Mouse (Mus musculus) layer of hippocampus, adult 2 months (tissue): Measurements from ENCODE around the gene Ovol1. TPM values are rescaled to one million over a fixed set of nuclear protein-coding genes. Genes with fewer than 3 reads are reported as not detected.

Source experiments
- DNase-seq, 2 experiments: peaks; one replicate each; pipeline ENCODE4 v3.0.0; 2022; ENCODE audit warnings: low spot score in 2 of 2
- H3K27ac ChIP-seq: fragments of 200-600 bp; 2 replicates; pipeline ENCODE4 v1.8.1; 2022
- H3K4me3 ChIP-seq: fragments of 200-600 bp; 2 replicates; pipeline ENCODE4 v1.8.1; 2022; ENCODE audit warnings: mild to moderate bottlenecking
- CTCF ChIP-seq: fragments of 200-600 bp; conservative IDR thresholded peaks from 2 replicates; pipeline ENCODE4 v1.8.1; 2022; ENCODE audit warnings: antibody characterized with exemption, mild to moderate bottlenecking, moderate library complexity
- long read RNA-seq, 2 experiments: library from polyadenylated mRNA; stranded (forward); transcript quantifications; one replicate each; pipeline ENCODE4 v2.0.0; 2021; ENCODE audit warnings: borderline mapping rate in 2 of 2
- total RNA-seq, 2 experiments: library from RNA; stranded (reverse); gene quantifications; 2 replicates each; pipeline ENCODE4 v1.2.3; 2021

The Ovol1 gene
- total RNA-seq, result not detected
- long read RNA-seq, experiment 1, result 0 reads
- long read RNA-seq, experiment 2, result 0 reads

DNA sequence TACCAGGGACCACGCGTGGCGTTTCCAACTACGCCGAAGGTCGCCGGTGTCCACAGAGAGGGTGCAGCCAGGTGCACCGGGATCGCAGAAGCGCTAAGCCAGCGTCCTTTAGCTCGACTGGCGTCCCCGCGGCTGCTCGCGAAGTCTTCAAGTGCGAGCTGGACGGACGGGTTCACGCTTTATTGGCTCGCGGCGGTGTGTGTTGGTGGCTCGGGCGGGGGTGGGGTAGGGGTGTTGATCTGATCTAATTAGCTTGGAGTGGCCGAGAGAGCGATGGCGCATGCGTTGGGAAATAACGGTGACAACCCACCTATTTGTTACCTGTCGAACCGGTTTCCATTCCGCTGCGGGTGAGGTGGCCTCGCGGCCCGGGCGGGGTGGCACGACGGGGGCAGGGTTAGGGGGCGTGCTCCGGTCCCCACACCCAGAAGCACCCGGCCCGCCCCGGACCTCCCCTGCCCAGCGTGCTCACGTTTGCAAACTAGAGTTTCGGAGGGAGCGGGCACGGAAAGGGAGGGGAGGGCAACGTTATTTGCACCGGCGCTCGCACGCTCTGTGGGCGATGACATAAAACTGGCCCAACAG, at the start of gene Ovol1:
Gene Ovol1, minus strand, starts transcription at position 190 of the 585 bp plus-strand sequence.
- TF ChIP-seq CTCF, result no peak
- no peak for DNase-seq
- Histone ChIP-seq H3K27ac (no peak within 1 kb of the TSS), H3K4me3 (peak within 1 kb of the TSS; percentile 45)

DNA sequence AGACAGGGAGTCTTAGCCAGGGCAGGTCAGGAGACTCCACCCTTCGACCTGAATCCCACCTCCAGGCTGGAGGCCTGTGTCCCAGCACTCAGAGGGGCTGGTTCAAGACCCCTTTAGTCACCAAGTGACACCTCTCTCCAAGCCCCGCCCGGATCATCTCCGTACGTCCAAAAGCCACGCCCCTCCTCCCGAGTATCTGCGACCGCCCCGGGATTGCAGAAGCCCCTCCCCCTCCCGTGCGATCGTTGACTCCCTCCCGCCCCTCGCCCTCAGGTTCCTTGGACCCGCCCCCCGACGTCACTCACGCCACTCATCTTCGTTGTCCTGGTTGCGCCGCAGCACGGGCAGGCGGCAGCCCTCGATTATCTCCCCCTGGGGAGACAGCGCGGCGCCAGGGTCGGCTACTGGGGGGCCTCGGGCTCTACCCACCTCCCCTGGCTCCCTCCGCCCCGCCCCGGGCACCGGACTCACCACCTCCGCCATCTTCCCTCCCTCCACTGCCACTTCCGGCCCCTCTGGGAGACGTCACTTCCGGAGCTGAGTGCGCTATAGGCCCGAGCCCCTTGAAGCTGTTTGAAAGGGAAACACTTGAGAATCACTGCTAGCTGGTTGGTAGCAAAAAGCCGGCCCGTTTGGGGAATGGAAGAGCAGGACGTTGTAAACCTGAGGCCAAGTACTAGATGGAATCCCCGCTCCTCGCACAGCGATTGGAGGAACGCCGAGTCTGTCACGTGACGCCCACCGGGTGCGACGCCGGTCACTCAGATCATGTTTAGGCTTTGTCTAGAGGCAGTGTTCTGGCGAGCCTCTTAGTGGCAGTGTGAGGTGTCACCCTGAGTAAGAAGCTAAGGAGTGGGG, 49.3 kb upstream of the Ovol1 start, which contains the start of gene Kat5:
Gene Kat5, minus strand, starts transcription at position 691 of the 858 bp plus-strand sequence.
- Histone ChIP-seq H3K4me3 (peak within 1 kb of the TSS; percentile 72), H3K27ac (peak within 1 kb of the TSS; percentile 100)
- peak; percentile 89 to 90 for DNase-seq
- peak; percentile 34; the same call in 1 of the 2 replicates for TF ChIP-seq CTCF

DNA sequence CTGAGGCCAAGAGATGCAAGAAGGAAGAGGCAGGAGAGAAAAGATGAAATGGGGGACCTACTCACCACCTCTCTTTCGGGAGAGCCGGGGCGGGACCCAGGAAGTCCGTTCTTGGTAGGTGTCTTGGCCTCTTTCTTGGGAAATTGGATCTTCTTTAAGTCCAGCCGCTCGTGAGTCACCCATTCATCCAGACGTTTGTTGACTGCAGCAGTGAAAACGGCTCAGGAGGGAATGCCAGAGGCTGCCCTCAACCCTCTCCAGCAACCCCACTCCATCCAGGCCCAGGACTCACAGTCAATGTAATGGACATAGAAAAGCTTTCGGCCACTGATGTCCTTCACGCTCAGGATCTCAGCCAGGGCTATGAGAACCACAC, 48.7 kb upstream of the Ovol1 start:
- Histone ChIP-seq H3K27ac (peak overlapping the region; percentile 100), H3K4me3 (peak overlapping the region; percentile 72)
- no peak for DNase-seq
- TF ChIP-seq CTCF, result no peak

DNA sequence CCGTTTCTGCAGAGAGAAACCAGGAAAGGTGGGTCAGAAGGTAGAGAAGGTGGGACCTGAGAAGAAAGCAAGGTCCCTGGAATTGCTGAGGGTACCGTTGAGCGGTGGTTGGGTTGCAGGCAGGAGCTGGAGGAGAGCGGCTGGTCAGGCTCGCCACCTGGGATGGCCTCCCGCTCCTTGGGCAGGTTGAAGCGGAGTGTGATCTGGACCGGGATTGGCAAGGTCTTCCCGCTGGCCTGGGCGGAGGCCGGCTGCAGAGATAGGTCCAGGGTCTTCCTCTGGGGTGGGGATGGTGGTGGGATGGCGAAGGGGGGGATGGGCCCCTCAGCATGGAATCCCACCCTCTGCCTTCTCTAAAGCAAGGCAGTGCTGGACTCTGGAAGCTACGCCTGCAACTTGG, 48.3 kb upstream of the Ovol1 start:
- DNase-seq, result no peak
- TF ChIP-seq CTCF, result no peak
- Histone ChIP-seq H3K4me3 (peak overlapping the region; percentile 72), H3K27ac (peak overlapping the region; percentile 100)

DNA sequence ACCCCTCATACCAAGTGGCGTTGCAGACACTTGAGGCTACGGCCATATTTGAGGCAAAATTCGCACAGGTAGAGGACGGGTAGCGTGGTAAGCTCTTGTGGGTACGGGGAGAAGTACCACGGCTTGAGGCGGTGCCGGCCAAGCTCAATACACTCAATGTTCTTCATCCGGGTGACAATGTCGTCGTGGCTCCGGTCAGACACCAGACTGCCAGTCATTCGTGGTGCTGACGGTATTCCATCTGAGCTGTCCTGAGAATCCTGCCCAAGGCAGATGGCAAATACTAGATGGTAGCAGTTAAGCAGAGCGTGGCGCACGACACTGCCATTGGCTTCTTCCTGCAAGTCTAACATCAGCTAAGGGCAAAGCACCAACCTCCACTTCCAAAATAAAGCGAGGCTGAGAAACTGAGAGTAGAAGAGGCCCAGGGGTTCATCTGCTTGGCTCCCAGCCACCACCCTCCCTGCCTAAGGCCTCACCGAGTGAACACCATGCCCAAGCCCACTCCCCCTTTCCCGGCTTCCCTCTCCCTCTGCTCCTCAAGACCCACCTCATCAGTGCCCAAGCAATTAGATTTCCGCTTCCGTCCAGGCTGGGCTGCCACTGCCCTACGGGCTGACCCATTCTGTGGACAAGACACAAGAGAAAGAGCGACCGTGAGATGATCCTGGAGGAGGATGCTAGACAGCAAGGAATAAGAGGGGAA, 47.4 kb upstream of the Ovol1 start:
- H3K27ac ChIP-seq, result no peak overlapping the region
- H3K4me3 ChIP-seq, result no peak overlapping the region
- DNase-seq, result no peak
- TF ChIP-seq CTCF, result no peak

DNA sequence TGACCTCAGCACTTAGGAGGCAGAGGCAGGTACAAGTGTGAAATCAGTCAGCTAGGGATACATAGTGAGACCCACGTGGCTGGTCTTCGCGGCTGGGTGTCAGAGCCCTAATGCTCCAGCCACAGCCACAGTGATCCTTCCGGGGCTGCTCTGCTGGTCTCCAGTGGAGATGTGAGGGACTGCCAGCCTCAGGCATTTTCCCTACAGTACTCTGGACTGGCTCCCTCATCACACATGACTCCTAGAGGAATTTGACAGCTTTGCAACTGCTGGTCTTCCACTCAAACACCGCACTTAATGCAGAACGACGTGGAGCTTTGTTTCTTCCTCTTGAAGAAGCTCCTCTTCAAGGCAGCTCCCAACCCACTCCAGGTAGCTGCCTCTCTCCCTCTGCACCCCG, 45.8 kb upstream of the Ovol1 start:
- no peak for DNase-seq
- Histone ChIP-seq H3K27ac (no peak overlapping the region), H3K4me3 (no peak overlapping the region)
- TF ChIP-seq CTCF, result peak; percentile 62

DNA sequence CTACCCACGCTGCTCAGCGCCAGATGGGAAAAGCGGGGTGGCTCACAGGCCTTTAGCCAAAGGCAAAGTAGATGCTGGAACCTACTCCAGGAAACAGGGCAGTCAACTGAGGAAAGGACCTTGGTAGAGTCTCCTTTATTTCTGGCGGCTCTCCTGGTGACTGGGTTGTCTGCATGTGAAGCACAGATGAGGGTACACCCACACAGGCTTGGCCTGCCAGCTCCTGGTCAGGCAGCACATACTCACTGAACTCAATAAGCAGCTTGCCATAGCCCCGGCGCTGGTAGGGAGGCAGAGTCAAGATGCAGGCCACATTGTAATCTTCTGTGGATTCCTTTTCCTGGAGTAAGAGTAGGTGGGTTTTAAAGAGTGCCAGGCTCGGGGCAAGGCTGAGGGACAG, 44.7 kb upstream of the Ovol1 start:
- peak in 1 of 2 experiments; percentile 21 for DNase-seq
- TF ChIP-seq CTCF, result no peak
- no peak overlapping the region for H3K4me3 ChIP-seq
- peak overlapping the region; percentile 32; the same call in 1 of the 2 replicates for H3K27ac ChIP-seq

DNA sequence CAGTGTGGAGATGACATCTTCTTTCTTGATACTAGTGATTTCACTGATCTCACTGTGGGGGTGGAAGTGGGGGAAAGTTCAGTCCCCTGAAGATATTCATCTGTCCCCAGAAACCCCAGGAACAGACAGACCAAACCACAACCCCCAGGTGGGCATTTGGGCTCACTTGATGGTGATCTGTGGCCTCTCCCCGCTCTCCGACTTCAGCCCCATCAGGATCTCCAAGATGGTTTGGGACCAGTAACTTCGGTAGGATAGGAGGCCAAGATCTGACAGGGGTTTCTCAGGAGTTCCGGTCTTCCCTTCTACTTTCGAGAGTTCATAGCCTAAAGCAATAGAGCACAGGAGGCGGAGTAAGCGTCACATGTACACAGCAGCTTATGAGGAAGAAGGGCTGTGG, 43.2 kb upstream of the Ovol1 start:
- TF ChIP-seq CTCF, result no peak

DNA sequence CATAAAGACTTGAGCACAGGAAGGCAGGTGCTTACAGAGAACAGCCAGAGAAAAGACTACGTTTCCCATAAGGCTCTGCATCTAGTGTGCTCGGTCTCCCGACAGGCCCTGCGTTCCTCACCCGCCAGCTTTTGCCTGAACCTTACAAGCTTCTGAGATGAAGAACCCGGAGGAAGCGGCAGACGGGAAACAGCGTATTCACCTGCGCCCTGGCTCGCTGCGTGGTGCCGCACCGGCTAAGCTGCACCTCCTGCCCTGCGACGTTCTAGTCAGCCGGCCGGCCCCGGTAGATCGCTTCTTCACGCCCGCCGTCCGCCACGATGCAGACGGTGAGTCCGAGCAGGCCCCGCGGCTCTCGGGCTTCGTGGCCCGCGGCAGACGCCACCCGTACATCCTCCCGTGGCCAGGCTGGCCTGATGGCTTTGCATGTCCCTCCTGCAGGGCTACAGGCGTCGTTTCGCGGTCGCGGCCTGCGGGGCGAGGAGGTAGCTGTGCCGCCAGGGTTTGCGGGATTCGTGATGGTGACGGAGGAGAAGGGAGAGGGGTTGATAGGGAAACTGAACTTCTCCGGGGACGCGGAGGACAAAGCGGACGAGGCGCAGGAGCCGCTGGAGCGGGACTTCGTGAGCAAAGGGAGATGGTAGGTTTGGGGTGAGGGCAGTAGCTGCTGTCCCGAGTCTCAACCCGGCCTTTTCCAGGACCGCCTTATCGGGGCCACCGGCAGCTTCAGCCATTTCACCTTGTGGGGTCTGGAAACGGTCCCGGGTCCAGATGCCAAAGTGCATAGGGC, 41.5 kb upstream of the Ovol1 start, which contains the start of gene Rnaseh2c:
Gene Rnaseh2c, plus strand, starts transcription at position 122 of the 790 bp plus-strand sequence.
- DNase-seq, result peak; percentile 76 to 78
- peak within 1 kb of the TSS; percentile 82 for H3K4me3 ChIP-seq
- peak within 1 kb of the TSS; percentile 85 for H3K27ac ChIP-seq
- TF ChIP-seq CTCF, result no peak

More for the DNA sequence above, 43.2 kb upstream of the Ovol1 start:
- DNase-seq, result no peak
- no peak overlapping the region for H3K4me3 ChIP-seq
- H3K27ac ChIP-seq, result no peak overlapping the region

DNA sequence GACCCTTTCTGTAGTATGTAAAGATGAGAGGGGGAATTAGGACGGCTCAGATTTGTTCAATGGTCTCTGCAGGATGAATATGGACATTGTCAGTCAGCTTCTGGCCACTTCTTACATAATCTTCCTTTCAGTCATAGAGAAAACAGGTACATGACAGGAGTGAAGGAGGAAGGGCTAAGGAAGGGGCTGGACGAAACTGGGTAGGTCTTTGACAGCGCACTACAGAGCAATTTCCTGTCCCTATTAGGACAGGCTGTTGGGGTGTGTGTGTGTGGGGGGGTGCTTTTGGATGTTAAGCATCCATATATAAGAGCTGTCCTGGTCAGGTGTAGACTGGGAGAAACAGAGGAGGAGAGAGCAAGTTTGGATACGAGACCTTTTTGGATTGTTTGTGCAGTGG, 38.8 kb upstream of the Ovol1 start:
- no peak overlapping the region for H3K27ac ChIP-seq
- no peak for TF ChIP-seq CTCF
- DNase-seq, result no peak
- H3K4me3 ChIP-seq, result no peak overlapping the region

DNA sequence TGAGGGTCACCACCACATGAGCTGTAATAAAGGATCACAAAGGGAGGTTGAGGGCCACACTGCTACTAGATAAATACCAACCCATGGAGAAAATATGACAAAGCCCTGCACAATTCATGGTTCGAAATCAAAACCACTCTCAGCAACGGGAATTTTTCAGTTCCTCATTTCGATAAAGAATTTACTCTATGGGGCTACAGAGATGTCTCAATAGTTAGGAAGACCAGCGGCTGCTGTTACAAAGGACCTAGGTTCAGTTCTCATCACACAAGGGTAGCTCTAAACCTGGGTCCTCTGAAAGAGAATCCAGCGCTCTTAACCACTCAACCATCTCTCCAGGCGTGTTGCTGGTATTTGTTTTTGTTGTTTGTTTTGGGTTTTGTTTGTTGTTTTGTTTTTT, 31.4 kb upstream of the Ovol1 start:
- no peak for TF ChIP-seq CTCF
- no peak overlapping the region for H3K27ac ChIP-seq
- no peak for DNase-seq
- no peak overlapping the region for H3K4me3 ChIP-seq

DNA sequence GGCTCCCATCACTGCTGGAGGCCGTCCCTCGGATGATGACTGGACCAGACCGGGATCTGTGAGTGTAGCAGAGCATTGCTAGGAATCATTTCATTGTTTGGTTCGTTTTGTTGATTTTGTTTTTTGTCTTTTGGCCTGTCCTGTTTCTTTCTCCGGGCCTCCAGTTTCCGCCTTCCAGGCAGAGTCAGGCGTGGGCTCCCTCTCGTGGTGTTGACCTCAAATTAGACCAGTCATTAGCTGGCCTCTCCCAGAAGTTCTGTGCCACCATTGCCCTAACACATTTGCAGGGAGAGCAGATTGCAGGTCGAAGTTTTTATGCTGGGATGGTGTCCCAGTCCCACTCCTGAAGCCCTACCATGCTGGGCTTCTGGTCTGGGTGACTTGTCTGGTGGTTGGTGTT, 28.7 kb upstream of the Ovol1 start:
- no peak for DNase-seq
- H3K4me3 ChIP-seq, result no peak overlapping the region
- TF ChIP-seq CTCF, result peak; percentile 51
- no peak overlapping the region for H3K27ac ChIP-seq
